Mouse (Mus musculus) kidney, postnatal 10 days (tissue): ENCODE data around the gene Psmd1.
A peak's percentile ranks its signal among the peaks of the same experiment; 100 is the strongest.

Experiments
- DNase-seq: peaks from one replicate; pipeline ENCODE4 v3.0.0; 2021; ENCODE audit warnings: mixed read lengths

Gene Psmd1

GRCm38 (mm10) chr1:86062523-86062922 is 1.7 kb upstream of the Psmd1 start:
- no peak for DNase-seq

- DNase-seq: no peak
These were observed 12.4 kb downstream of the Psmd1 start for GRCm38 (mm10) chr1:86076565-86076964.

- DNase-seq: no peak
These were observed 30.2 kb downstream of the Psmd1 start for GRCm38 (mm10) chr1:86094413-86094812.

- no peak for DNase-seq
These were observed 40.9 kb downstream of the Psmd1 start for GRCm38 (mm10) chr1:86105054-86105453.

- peak; percentile 81 for DNase-seq
These were observed 47.6 kb downstream of the Psmd1 start, which contains the start of gene Htr2b for GRCm38 (mm10) chr1:86111779-86112178. TSS of gene Htr2b (minus strand) at chr1:86111970.

GRCm38 (mm10) chr1:86114141-86114540 is 50.0 kb downstream of the Psmd1 start:
- DNase-seq: peak; percentile 21

- DNase-seq: no peak
These were observed 55.4 kb downstream of the Psmd1 start for GRCm38 (mm10) chr1:86119549-86119948.

GRCm38 (mm10) chr1:86126036-86126435 is 61.8 kb downstream of the Psmd1 start:
- no peak for DNase-seq

GRCm38 (mm10) chr1:86133337-86133736 is 69.2 kb downstream of the Psmd1 start, which contains the start of gene Gm21972:
TSS of gene Gm21972 (plus strand) at chr1:86133637.
- no peak for DNase-seq

- DNase-seq: no peak
These were observed 71.1 kb downstream of the Psmd1 start for GRCm38 (mm10) chr1:86135315-86135714.

GRCm38 (mm10) chr1:86141081-86141480 is 76.9 kb downstream of the Psmd1 start:
- no peak for DNase-seq

GRCm38 (mm10) chr1:86143165-86143564 is 79.0 kb downstream of the Psmd1 start:
- no peak for DNase-seq

GRCm38 (mm10) chr1:86144001-86144944 is 80.1 kb downstream of the Psmd1 start:
- peak; percentile 27 for DNase-seq

- DNase-seq: no peak
These were observed 82.1 kb downstream of the Psmd1 start for GRCm38 (mm10) chr1:86146293-86146692.

- DNase-seq: no peak
These were observed 83.4 kb downstream of the Psmd1 start for GRCm38 (mm10) chr1:86147557-86147956.

- no peak for DNase-seq
These were observed 84.0 kb downstream of the Psmd1 start for GRCm38 (mm10) chr1:86148161-86148560.

- DNase-seq: no peak
These were observed 86.7 kb downstream of the Psmd1 start for GRCm38 (mm10) chr1:86150929-86151328.

GRCm38 (mm10) chr1:86151376-86151775 is 87.2 kb downstream of the Psmd1 start:
- DNase-seq: no peak

- no peak for DNase-seq
These were observed 88.4 kb downstream of the Psmd1 start for GRCm38 (mm10) chr1:86152618-86153017.

GRCm38 (mm10) chr1:86154133-86154823 is 90.1 kb downstream of the Psmd1 start, which contains the start of gene Armc9:
TSS of gene Armc9 (plus strand) at chr1:86154780.
- DNase-seq: peak; percentile 97

GRCm38 (mm10) chr1:86154824-86155164 is 90.6 kb downstream of the Psmd1 start:
- no peak for DNase-seq

- no peak for DNase-seq
These were observed 91.9 kb downstream of the Psmd1 start for GRCm38 (mm10) chr1:86156075-86156474.

- no peak for DNase-seq
These were observed 92.4 kb downstream of the Psmd1 start for GRCm38 (mm10) chr1:86156595-86156994.

- DNase-seq: no peak
These were observed 95.9 kb downstream of the Psmd1 start for GRCm38 (mm10) chr1:86160059-86160458.
